Mouse (Mus musculus): ENCODE measurements at regions not wholly inside any gene's neighbourhood (a gene's known extent, or its start where the extent isn't known, plus 50 kb on each side); places are given as distances from the start of the nearest gene placed in this dataset.

DNA sequence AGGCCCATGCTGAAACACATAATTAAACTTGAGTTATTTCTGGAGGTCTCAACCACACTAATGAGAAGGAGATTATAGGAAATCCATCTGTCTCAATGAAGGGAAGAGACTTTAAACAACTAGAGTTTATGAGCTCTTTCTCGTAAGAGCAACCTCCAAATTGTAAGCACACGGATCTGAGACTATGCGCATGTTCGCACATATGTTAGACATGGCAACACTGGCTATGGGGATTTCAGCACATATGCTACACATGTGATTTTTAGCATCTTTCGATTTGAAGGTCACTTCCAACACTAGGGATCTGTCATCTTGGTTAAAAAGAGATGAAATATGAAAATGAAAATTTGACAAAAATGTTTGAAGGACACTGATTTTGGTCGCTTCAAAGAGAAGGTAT, 105.5 kb upstream of the Spaca1 start:
- TF ChIP-seq CTCF (IDR thresholded peaks at IDR 0.05) (no peak), EP300 (IDR thresholded peaks at IDR 0.05) (no peak)
